Mouse (Mus musculus) spleen, postnatal 10 days (tissue): ENCODE results near the gene Mrpl45.
A peak's percentile ranks its signal among the peaks of the same experiment; 100 is the strongest.

ENCODE experiments used
- DNase-seq, 2 experiments: peaks; one replicate each; pipeline ENCODE4 v3.0.0; 2021 to 2022; ENCODE audit warnings: low spot score in 2 of 2

The Mrpl45 gene

DNA sequence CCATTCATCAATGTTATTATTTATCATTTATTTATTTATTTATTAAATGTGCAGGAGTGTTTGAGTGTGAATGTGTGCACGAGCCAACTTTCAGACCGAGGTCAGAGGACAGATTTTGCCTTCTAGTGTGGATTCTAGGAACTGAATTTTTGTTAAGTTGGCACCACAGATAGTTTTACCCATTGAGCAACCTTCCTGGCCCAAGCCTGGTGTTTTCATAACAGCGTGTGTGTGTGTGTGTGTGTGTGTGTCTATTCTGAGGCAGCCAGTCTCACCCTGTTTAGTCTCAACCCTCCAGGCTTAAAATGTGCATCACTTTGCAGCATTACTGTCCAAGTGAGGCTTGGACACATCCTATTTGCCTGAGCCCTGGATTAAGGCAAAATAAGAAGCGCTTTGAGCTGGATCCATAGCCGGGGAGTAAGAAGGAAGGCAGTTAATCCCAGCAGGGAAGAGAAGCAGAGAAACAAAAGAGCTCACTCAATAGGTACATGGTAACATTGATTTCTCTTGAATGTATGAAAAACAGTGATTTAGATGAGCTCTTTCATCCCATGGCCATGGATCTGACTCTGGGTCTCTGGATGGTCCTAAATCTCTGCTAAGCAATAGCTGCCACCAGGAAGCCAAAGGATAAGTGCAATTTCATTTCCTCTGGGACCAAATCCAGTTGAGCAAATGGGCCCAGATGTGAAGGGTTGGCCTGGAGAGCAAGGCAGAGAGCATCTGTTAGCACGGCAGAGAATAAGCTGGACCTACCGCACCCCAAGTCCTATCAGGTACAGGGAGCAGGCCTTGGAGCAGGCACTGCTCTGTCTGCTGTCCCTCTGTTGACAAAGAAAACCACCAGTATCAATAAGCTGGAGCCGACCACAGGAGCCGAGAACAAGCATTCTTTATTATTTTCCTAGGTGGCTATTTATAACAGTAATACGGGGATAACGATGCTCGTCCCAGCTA is 16.0 kb downstream of the Mrpl45 start:
- no peak for DNase-seq

- DNase-seq, result no peak
Observed at GRCm38 (mm10) chr11:97333044-97333443, 17.5 kb downstream of the Mrpl45 start.

GRCm38 (mm10) chr11:97333896-97334295 is 18.4 kb downstream of the Mrpl45 start:
- no peak for DNase-seq

- no peak for DNase-seq
Observed at GRCm38 (mm10) chr11:97334400-97334799, 18.9 kb downstream of the Mrpl45 start.

DNA sequence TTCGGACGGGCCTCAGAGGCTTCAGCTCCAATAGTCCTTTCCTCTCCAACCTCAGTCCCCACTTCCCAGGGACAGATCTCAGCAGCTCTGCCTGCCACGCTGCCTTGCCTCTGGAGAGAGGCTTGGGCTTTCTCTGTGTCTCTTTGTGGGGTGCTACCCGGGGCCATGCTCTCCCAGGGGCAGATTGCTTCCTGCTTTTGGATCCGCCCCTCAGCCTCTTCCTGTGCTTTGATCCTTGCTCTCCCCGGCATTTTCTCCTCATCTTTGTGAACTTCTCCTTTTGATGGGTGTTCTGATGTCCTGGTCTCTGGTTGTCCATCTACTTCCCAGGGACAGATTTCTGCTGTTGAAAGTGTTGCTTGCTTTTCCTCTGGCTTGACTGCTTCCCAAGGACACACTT is 20.7 kb downstream of the Mrpl45 start:
- no peak for DNase-seq

DNA sequence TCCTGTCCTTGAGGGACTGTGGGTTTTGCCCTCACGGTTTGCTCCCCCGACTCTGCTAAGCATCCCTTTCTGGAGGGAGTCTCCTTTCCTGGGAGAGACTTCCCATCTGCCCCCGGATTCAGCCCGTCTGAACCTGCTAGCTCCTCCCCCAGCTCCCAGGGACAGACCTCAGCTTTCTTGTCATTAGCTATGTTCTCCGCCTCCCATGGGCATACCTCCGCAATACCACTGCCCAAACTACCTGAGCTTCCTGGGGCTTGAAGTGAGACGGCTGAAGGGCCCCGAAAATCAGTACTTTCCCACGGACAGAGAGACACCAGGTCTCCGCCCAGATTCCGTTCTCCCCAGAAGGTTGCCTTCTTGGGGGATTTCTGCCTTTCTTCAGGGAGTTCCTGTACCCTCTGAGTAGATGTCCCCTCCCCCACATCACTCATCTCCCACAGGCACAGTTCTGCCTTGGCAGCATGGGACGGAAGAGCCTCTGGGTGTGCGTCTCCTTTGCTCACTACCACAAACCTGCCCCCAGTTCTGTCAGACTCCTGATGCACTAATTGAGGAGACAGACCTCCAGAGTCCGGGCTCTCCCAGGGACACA is 21.3 kb downstream of the Mrpl45 start:
- DNase-seq, result no peak

DNA sequence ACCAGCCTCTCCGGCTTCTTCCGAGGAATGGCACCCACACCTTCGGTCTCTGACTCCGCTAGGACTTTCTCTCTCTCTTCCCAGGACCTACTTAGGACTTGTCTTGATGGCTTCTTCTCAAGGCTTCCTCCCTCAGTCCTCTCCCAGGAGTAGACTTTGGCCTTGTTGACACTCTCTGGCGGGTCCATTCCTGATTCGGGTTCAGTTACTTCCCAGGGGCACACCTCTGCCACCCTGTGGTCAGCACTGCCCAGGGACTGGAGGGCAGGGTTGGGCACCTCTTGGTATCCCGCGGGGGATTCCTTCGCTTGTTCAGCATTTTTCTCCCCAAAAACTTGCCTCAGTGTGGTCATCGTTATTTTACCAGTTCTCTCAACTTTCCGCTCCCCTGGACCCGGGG is 21.8 kb downstream of the Mrpl45 start:
- no peak for DNase-seq

GRCm38 (mm10) chr11:97338302-97338976 is 22.9 kb downstream of the Mrpl45 start:
- no peak for DNase-seq

DNA sequence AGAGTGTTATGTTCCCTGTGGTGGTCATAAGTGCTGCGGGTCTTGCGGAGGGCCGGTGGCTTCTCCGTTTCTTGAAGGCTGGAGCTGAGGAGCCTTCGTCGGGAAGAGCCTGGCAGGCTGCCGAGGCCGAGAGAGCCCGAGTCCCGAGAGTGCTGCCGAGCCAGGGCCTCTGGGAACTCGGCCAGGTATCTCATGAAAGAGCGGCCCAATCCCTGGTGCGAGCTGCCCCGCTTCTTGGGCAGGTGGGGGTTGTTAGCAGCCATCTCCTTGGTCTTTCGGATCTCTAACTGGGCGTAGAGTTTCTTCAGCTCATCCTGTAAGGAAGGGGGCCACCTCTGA is 23.4 kb downstream of the Mrpl45 start:
- DNase-seq, result no peak

GRCm38 (mm10) chr11:97343175-97343574 is 27.7 kb downstream of the Mrpl45 start:
- no peak for DNase-seq

DNA sequence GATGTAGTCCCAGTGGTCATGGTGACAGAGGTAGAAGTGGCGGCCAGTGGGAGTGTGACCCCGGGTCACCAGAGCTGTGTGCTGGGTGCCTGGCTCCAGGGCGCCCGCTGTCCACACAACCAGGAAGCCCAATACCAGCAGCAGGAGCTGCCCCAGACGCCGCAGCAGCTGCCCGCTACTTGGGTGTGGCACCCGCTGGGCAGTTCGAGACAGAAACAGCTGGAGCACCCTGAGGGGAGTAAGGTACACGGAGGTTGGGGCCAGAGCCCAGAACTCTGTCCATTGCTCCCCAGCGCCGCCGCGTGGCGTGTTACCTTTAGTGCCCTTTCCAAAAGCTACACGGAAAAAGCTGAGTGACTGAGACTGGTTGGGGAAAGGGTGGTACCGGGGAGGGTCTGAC is 28.1 kb downstream of the Mrpl45 start:
- DNase-seq, result peak in 1 of 2 experiments; percentile 74

GRCm38 (mm10) chr11:97345446-97345845 is 29.9 kb downstream of the Mrpl45 start:
- DNase-seq, result no peak

DNA sequence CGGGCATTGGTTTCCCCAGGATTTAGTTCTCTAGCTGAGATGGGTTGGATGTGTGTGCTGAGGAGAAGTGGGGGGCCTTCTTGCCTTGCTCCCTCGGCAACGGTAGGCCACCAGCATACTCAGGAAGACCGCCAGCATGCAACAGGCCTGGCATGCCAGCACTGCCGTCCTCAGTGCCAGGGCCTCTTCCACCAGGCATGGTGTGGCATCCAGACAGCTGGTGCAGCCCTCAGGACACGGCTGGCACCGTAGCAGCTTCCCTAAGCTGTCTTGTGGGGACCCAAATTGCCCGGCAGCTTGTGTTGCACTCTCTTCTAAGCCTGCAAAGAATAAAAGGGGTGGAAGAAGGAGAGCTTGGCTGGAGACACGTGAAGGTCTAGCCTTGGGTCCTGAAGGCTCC is 30.9 kb downstream of the Mrpl45 start:
- DNase-seq, result no peak

- DNase-seq, result no peak
Observed at GRCm38 (mm10) chr11:97347291-97347690, 31.8 kb downstream of the Mrpl45 start.

DNA sequence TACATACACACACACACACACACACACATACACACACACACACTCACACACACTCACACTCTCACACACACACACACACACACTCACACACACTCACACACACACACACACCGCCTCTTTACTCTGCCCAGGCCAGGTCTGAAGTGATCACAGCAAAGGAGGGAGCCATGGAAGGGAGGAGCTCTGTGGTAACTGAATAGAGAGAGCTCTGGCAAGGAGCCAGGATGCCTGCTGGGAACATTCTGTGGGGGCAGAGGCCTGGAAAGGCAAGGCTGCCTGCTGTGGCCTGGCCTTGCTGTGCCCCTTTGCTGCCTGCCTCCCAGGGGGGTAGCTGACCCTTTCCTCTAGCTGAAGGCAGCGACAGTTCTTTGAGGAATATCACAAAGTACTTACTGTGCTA is 34.5 kb downstream of the Mrpl45 start:
- DNase-seq, result peak in 1 of 2 experiments; percentile 42

DNA sequence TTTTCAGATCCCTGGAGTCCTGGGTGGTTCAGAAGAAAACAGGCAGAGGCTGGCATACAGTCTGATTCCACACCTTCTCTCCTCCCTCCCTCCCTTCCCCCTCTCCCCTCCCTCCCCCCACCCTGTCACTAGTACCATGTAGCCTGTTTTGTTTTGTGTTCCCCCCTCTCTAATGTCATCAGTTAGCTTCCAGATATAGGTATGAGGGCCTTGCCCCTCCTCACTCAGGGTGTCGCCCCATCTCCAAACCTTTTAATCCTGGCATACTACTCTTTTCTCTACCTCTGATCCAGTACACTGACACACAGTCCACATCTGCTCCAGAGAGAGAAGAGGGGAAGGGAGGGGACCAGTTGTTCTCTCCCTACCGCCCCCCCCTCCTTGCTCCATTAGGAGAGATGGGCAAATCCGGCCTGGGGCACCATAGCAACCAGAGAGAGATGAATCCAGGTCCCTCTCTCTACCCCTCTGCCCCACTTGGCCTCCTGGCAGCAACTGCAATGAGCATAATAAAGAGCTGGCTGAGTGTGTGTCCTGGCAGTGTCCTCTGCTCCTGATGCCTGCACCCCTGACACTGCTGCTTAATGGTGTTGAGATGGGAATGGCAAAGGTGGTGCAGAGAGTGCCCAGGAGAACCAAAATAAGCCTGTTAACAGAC is 36.6 kb downstream of the Mrpl45 start, which contains the start of gene Gpr179:
Gene Gpr179 (minus strand): TSS at position 51 of the 658 bp plus-strand sequence.
- DNase-seq, result no peak

GRCm38 (mm10) chr11:97352935-97353597 is 37.5 kb downstream of the Mrpl45 start:
- DNase-seq, result no peak

- DNase-seq, result no peak
Observed at GRCm38 (mm10) chr11:97354646-97355045, 39.1 kb downstream of the Mrpl45 start.

GRCm38 (mm10) chr11:97355247-97355646 is 39.7 kb downstream of the Mrpl45 start:
- no peak for DNase-seq

DNA sequence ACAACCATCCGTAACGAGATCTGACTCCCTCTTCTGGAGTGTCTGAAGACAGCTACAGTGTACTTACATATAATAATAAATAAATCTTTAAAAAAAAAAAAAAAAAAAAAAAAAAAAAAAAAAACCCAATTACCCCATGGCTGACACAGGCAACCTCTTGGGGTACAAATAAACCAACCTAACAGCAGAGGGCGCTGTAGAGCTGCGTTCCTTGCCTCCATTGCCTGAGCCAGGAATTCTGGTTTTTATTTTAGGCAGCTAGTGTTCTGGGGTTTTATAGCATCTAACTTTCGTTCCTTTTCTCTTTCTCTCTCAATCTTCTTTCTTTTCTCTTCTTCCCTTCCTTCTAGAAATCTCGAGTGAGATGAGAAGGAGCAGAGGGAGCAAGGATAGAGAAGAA is 42.1 kb downstream of the Mrpl45 start:
- peak; percentile 58 to 85 for DNase-seq

DNA sequence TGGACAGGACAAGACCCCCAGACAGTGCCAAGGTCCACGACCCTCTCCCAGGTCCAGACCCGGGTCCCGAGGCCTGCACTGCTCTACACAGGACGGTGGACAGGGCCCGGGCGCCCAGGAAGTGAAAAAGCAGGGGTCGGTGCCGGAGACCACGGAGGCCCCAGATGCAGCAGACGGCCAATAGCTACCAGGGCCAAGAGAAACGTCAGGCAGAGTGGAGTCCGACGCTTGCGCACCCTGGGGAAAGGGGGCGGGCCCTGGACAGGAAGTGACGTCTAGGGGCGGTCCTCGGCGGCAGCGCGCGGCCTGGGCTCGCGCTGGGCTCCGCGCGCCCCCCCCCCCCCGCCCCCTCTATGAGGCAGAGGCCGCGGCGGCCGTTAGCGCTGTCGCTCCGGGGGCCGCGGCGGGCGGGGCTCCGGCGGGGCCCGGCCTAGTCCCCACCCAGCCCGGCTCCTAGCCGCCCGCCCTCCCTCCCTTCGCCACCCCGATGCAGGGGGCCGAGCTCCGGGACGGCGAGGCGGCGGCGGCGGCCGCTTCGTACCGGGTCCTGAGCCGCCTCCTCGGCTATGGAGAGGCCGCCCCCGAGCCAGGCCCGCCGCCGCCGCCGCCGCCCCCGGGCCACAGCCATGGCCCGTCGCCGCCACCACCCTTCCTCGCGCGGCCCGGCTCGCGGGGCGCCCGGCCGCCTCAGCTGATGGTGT is 46.6 kb downstream of the Mrpl45 start, which contains the start of gene Socs7:
Gene Socs7 (plus strand): TSS at position 604 of the 701 bp plus-strand sequence.
- DNase-seq, result peak; percentile 95 to 96
